In the genomic region with DNA sequence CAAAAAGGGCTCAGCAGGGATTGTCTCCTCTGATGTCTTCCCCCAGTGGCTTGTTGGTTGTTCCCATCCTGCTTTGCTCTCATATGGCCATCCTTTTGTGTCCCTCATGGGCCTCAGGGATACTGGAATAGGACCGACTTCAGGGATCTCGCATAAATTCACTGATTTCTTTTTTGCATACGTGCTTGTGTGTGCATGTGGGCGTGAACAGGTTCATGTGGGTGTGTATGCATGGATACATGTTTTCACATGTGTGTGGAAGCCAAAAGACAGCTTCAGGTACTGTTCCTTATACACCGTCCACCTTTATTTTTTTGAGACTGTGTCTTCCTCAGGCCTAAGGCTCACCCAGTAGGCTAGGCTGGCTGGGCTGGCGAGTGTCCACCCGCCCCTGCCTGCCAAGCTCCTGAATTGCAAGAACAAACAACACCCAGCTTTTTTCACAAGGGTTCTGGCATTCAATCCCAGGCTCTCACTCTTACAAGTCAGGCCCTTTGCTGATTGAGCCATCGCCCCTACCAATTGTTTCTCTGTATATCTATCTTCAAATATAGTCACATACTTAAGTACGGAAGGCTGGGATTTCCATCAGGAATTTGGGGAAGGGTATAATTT, we compare ENCODE assay signal across 16 mouse cellular contexts.
A peak's percentile ranks its signal among the peaks of the same experiment; 100 is the strongest.
DNase-seq lines count a peak whose midpoint lies in the region; TF ChIP-seq lines count a peak whose summit lies in the region.
"Had no signal": no experiment of that assay in that cellular context is flagged by ENCODE, and none has a peak within 500 bp of the region (broad histone marks: within the 10 kb centered on the region; RNA-seq: fewer than 3 reads in every experiment).

No protein-coding gene starts in this region.

- DNase-seq in adrenal gland, adult 2 months = peak; percentile 28
- no peak for DNase-seq in adrenal gland, postnatal 4 days (ENCODE audit: low spot score in 2 of 2)
- peak in 1 of 2 experiments; percentile 14 for DNase-seq in layer of hippocampus, adult 2 months (ENCODE audit: low spot score in 2 of 2)
- no peak for DNase-seq in layer of hippocampus, adult 9-10 months (ENCODE audit: low spot score)
- DNase-seq in lung, postnatal 14 days = peak; percentile 7
- DNase-seq in lung, adult 2 months = no peak
- no peak for DNase-seq in spleen, postnatal 14 days (ENCODE audit: low spot score in 2 of 2)
- DNase-seq: heart, postnatal 4 days; kidney, adult 18-20 months; kidney, postnatal 10 days; midbrain, embryonic 14.5 days; right cerebral cortex, postnatal 25 days had no signal

- no peaks in the 10 kb centered on the region for H3K4me1 ChIP-seq in lung, adult 2 months (ENCODE audit: control insufficient read depth, insufficient read depth, low read length)
- H3K4me1 ChIP-seq in brown adipose tissue, adult 24 weeks (ENCODE audit: control insufficient read depth, insufficient read depth, insufficient read length, low read length) = no peaks in the 10 kb centered on the region
- H3K4me1 ChIP-seq: liver, embryonic 15.5 days had no signal

- 72% methylated on average over 9 of the region's 9 CpGs for WGBS in lung, adult 2 months

- TF ChIP-seq CTCF in layer of hippocampus, adult 2 months (conservative IDR thresholded peaks at IDR 0.05) = peak; percentile 49
- TF ChIP-seq CTCF in lung, adult 2 months (IDR thresholded peaks at IDR 0.05; ENCODE audit: insufficient read depth, low read length) = no peak

- TF ChIP-seq POLR2A in lung, adult 2 months (IDR thresholded peaks at IDR 0.05; ENCODE audit: borderline replicate concordance, extremely low read depth, low read depth, low read length) = no peak

- no peak overlapping the region for H3K27ac ChIP-seq in layer of hippocampus, adult 2 months
- H3K27ac ChIP-seq in brown adipose tissue, adult 24 weeks (replicated peaks; ENCODE audit: low read depth, low read length) = 0 out of 2 replicates have a peak overlapping the region, but pooled peaks have one; percentile 18
- H3K27ac ChIP-seq: limb, embryonic 12.5 days; liver, embryonic 15.5 days; macrophage had no signal

- no peak overlapping the region for H3K4me3 ChIP-seq in layer of hippocampus, adult 2 months
- no peak overlapping the region for H3K4me3 ChIP-seq in lung, adult 2 months (replicated peaks; ENCODE audit: extremely low read depth, low read depth, low read length)
- no peak overlapping the region for H3K4me3 ChIP-seq in brown adipose tissue, adult 24 weeks (ENCODE audit: insufficient read depth, low read depth, low read length)
- H3K4me3 ChIP-seq: limb, embryonic 12.5 days; liver, embryonic 15.5 days had no signal

Comparison
In these comparisons a context has a peak if more than half of its experiments do, and no peak if none do; other contexts are left out.
1. DNase-seq: peak in adrenal gland, adult 2 months (single experiment) and lung, postnatal 14 days (single experiment); none in adrenal gland, postnatal 4 days (0 of 2), layer of hippocampus, adult 9-10 months (single experiment), lung, adult 2 months (single experiment) and spleen, postnatal 14 days (0 of 2).